Mouse (Mus musculus): Measurements from ENCODE around the gene Fam240b.
"Not testable (repeated sequence)": the region's sequence is repeated elsewhere in the genome, so short reads cannot be mapped to it uniquely, and the experiment has no call there.

The Fam240b gene

GRCm38 (mm10) chr13:64497692-64498091 is at the start of gene Fam240b:
Gene Fam240b (minus strand): TSS chr13:64497792.
- DNase-seq: peak; percentile 15

GRCm38 (mm10) chr13:64530139-64530538 is 32.5 kb upstream of the Fam240b start:
- DNase-seq: peak; percentile 13

- DNase-seq: peak; percentile 5
Observed at GRCm38 (mm10) chr13:64526515-64527285, 29.1 kb upstream of the Fam240b start.

- DNase-seq: no peak
Observed at GRCm38 (mm10) chr13:64514247-64514646, 16.7 kb upstream of the Fam240b start.

DNA sequence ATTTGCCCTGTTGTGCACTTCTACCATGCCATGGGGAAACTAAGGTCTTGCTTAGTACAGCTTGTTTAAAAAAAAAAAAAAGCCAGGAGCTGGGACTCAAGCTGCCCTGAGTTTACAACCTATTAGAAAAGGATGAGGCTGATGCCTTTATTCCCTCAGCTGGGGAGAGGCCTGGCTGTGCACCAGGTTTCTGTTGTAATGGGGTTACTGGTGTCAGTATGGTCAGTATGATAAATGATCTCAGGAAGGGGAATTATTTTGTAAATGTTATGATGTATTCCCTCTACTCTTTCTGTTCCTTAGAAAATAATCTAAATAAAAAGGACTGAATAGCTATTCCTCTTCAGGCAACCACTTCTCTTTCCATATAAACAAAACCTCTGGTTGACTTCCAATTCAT is 14.0 kb upstream of the Fam240b start:
- DNase-seq: no peak

DNA sequence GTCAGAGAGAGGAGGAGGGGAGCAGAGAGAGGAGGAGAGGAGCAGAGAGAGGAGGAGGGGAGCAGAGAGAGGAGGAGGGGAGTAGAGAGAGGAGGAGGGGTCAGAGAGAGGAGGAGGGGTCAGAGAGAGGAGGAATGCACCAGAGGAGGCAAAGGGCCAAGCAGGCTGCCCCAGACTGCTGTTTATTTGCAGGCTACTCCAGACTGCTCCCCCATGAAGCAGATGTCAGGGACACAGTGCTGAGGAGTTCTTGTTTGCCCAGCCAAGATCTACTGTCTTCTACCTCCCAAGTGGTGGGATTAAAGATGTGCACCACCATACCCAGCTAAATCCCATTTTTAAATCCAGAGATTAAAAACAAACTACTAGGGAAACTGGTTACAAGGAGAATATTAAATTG is 9.8 kb upstream of the Fam240b start:
- peak; percentile 14 for DNase-seq

GRCm38 (mm10) chr13:64502833-64503232 is 5.2 kb upstream of the Fam240b start:
- DNase-seq: no peak

- DNase-seq: peak; percentile 88
Observed at GRCm38 (mm10) chr13:64493586-64493985, 4.0 kb downstream of the Fam240b start.

DNA sequence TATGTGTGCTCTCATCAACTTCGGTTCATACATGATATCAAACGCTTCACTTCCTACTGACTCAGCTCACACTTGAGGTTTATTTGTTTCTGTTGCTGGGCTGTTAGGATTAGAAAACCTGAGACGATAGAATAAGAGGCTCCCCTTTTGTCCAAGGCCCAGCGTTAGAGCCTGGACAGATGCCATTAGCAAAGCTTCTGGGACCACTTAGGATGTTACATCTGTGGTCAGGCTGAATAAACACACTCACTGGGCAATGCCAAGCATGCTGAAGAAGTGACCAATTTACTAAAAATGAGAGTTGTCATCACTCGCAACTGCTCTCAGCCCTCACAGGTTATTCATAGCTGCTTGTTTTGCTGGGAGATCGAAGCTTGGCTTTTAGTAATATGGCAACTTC is 7.7 kb downstream of the Fam240b start:
- DNase-seq: no peak

- no peak for DNase-seq
Observed at GRCm38 (mm10) chr13:64479960-64480359, 17.6 kb downstream of the Fam240b start.

DNA sequence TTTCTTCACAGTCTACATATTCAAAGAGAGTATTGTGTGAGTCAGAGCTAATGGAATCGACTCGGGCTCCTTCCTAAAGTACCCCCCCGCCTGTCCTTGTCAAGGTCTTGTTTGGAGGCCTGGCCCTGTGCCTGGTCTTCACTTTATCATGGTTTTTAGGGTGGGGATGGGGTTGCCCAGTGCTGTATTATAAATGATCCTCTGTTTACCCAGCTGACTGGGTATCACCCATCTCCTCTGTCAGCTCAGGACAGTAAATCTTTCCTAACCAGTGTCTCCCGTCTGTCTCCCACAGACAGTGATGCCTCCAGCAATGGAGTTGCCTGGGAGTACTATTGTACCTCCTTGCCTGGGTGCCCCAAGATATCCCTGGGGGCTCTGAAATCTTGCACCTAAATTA is 19.6 kb downstream of the Fam240b start:
- DNase-seq: no peak

DNA sequence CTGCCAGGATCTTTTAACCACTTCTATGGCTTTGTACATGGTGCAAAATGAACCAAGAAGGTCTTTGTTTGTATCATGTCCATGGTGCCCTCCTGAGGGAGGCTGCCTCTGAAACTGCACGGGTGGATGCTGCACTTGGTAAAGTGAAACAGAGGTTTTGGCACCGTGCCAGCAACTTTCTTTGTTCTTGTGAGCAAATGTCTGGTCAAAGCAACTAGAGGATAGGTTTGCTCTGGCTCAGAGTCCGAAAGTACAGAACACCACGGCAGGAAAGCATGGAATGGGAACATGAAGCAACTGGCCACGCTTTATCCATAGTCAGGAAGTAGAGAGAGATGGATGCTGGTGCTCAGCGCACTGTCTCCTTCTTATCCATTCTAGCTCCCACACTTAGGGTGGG is 29.7 kb downstream of the Fam240b start:
- peak; percentile 62 for DNase-seq

DNA sequence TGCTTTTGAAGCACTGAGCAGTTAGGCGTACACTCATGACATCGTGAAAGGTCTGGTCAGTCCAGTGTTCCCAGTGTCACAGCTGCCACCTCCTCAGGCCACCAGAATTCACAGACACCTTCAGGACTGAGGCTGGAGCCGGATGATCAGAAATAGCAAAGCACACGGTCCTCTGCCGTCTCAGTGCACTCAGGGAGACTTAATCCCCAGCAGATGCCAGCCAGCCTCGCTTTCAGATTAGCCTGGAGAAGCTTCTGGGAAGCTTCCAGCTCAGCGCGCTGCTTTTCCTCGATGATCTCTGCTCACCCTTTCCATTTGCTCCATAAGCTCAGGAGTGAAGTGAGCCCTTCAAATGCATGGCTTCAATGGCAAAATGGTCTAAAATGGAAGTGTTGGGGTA is 32.4 kb downstream of the Fam240b start:
- DNase-seq: peak; percentile 80

DNA sequence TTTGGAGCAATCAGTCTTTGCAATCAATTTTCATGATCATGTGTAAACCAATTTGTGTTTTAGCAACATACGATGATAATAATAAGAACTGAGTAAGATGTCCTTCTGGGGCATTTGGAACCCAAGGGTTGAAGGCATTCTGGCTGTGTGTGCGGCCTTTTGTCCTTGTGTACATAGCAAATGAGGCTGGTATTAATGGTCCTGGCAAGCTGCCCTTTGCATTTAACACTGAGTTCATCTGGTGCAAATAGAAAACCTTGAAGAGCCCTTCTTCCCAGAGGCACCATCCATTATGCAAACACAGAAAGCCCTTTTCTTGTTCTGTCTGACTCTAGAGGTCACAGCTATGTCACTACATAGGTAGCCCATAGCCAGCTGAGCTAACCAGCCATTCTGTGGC is 35.0 kb downstream of the Fam240b start:
- DNase-seq: no peak

DNA sequence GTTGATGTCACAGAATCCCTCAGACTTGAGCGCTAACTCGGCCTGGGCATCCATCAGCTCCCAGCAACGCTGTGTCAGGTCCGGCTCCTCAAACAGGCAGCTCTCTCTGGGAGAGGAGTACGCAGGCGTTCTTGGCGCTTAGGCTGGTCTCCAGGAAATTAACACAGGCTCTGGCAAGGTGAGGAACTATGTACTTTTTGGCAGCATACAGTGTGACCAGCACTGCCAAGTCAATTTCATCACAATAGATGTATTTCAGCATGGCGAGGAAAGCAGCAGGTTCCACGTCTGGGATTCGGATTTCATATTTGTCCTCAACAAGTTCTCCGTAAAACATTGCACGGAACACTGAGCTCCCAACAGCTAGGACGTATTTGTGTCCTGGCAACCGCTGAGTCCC is 39.4 kb downstream of the Fam240b start:
- DNase-seq: no peak

DNA sequence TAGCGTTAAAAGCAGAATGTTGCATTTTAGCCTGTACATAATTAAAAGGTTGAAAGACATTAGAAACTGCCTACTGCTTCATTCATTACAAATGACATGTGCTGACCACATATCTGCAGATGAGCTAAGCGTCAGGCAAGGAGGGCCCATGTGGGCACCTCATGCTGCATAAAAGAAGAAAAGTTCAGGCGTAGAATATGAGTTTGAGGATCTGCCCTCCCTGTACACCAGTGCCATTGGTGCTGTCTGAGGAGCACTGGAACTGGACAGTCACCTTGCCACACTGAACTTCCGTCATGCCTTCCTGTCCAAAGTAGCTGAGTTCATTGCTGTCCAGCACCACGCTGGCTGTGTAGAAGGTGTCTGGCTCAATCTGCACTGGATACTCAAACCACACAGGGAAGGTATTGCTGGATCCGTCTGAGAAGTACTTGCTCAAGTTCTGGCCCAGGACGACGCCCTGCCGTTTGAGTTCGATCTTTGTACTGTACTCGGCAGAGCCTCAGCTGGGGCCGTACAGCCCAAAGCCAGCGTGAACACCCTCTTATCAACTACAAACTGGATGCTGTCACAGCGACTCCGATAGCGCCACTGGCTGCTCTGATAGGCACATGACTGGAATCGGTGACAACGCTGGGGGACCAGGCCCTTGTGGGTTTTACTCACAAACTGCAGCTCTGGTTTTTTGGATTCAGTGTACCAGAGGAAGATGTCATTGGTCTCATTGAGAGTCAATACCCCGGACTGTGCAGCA is 40.2 kb downstream of the Fam240b start:
- not testable (repeated sequence) for DNase-seq

DNA sequence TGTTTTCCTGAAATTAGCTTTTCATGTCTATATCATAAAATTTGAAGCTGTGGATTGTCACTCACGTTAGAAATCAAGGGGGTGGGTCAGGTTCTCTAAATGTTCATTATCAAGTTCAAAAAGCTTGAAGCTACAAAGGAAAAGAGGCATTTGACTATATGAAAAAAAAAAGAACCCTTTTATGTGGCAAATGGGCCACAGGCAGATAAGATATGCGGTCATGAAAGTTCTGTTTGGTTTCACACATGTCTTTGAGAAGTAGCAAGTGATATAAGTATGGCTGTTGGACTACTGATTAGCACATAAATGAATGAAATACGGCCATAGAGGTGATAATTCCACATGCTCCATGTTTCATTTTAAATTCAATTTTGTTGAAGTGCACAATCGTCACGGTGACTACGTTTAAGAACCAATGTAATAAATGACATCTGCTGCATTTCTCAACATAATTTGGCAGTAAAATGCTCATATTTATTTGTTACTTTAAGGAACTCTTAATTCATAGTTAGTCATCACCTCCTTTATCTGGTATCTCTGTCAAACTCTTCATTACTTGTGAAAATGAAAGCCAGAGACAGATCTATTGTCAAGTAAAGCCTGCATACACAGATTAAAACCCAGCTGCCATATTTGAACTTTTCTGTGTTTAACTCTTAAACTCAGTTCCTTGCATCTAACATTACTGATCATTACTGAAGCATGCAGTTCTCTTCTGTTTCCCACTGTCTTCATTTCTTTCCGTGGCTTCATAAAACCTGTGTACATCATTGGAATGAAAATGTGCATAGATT is 47.4 kb downstream of the Fam240b start:
- DNase-seq: no peak

GRCm38 (mm10) chr13:64448729-64449128 is 48.9 kb downstream of the Fam240b start:
- DNase-seq: no peak

DNA sequence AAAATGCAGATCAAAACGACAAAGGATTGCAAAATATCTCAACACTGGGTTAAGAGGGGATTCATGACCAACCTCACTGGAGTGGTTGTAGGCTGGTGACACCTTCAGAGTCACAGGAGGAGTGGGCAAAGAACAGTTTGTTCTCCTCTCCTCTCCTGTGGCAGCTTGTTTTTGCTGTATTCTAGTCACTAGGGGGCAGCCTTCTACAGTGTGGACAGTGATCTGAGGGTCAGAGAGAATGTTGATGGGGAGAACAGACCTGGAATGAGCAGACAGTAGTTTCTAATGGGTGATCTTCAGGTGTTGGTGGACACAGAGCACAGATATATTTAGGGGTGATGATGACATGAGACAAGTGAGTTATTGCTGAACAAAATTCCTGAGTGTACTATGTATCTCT is 49.6 kb downstream of the Fam240b start:
- peak; percentile 72 for DNase-seq

GRCm38 (mm10) chr13:64445254-64445920 is 52.2 kb downstream of the Fam240b start:
- DNase-seq: no peak

- peak; percentile 85 for DNase-seq
Observed at GRCm38 (mm10) chr13:64443263-64443894, 54.2 kb downstream of the Fam240b start.

DNA sequence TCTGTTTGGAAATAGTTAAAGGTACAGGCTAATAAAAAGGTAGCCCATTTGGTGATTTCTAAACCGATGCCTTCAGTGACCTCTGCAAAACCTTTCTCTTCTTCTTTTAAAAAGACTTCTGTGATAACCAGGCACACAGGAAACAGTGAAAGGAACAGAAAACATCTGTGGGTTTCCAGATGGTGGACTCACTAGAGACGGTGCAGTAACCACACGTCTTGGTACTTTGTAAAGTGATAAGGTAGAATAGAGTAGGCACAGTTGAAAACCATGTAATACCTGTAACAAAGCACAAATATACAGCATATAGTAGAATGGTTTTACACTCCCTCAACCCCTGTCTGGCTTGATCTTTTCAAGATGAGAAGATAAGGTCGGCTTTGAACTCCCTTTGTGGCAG is 57.0 kb downstream of the Fam240b start:
- DNase-seq: no peak

All from retina, postnatal 1 day (tissue).